Mouse (Mus musculus) heart, adult 2 months (tissue): ENCODE data around the gene Fkbp1a.

Experiments used
- CTCF ChIP-seq: fragments of 200-600 bp; IDR thresholded peaks from 2 replicates; pipeline ENCODE4 v1.8.1; 2022; ENCODE audit warnings: antibody characterized with exemption, mild to moderate bottlenecking, moderate library complexity
- EP300 ChIP-seq: fragments of 200-500 bp; IDR thresholded peaks from 2 replicates; pipeline ENCODE4 v1.6.1; 2011; ENCODE audit warnings: low read depth, low read length, control low read depth; ENCODE audit not compliant: insufficient read depth
- POLR2A ChIP-seq: fragments of 200-500 bp; IDR thresholded peaks from 2 replicates; pipeline ENCODE4 v1.6.1; 2011; ENCODE audit warnings: mild to moderate bottlenecking, low read depth, low read length, control low read depth; ENCODE audit not compliant: insufficient read depth

GRCm38 (mm10) chr2:151530378-151531230 lies 11.7 kb upstream of the Fkbp1a start:
- TF ChIP-seq POLR2A, result no peak
- TF ChIP-seq CTCF, result peak; percentile 26
- TF ChIP-seq EP300, result no peak
